Mouse (Mus musculus): ENCODE measurements around the gene Gm4952.

GRCm38 (mm10) chr19:12600684-12601480, 1.1 kb downstream of the Gm4952 start:
- TF ChIP-seq POLR2A (IDR thresholded peaks at IDR 0.05; ENCODE audit: borderline replicate concordance, extremely low read depth, low read depth, low read length) (no peak), CTCF (IDR thresholded peaks at IDR 0.05; ENCODE audit: insufficient read depth, low read length) (no peak)

Data from lung, adult 2 months (tissue).